Mouse (Mus musculus) midbrain, embryonic 10.5 days (tissue): ENCODE measurements around the gene Cd72. TPM values are rescaled to one million over a fixed set of nuclear protein-coding genes. Genes with fewer than 3 reads are reported as not detected.

Source experiments
- DNase-seq: peaks from one replicate; pipeline ENCODE4 v3.0.0-alpha.2; 2017; ENCODE audit warnings: low spot score
- H3K27ac ChIP-seq: fragments of 300-500 bp; sonication (generic); replicated peaks from 2 replicates; pipeline ENCODE4 v1.5.1; 2016; ENCODE audit warnings: mild to moderate bottlenecking
- H3K27me3 ChIP-seq: fragments of 300-500 bp; sonication (generic); 2 replicates; pipeline ENCODE4 v1.6.1; 2016; ENCODE audit warnings: low read depth, mild to moderate bottlenecking; ENCODE audit not compliant: poor library complexity, severe bottlenecking
- H3K36me3 ChIP-seq: fragments of 300-500 bp; sonication (generic); 2 replicates; pipeline ENCODE4 v1.6.1; 2016; ENCODE audit warnings: mild to moderate bottlenecking, moderate library complexity
- H3K4me1 ChIP-seq: fragments of 300-500 bp; sonication (generic); 2 replicates; pipeline ENCODE4 v1.6.1; 2016
- H3K4me3 ChIP-seq: fragments of 300-500 bp; sonication (generic); 2 replicates; pipeline ENCODE4 v1.5.1; 2016; ENCODE audit warnings: mild to moderate bottlenecking, moderate library complexity
- H3K9me3 ChIP-seq: fragments of 300-500 bp; sonication (generic); replicated peaks from 2 replicates; pipeline ENCODE4 v1.6.1; 2016; ENCODE audit warnings: mild to moderate bottlenecking
- WGBS: fragments of 180-500 bp; shearing (Covaris S2); methylation state at CpG from one replicate; pipeline ENCODE4 v1.1.7; 2016; 5-methylcytosine and 5-hydroxymethylcytosine counted together
- polyA plus RNA-seq: library from polyadenylated mRNA; unstranded; fragments of >200 nt; fragmentation: Nextera tagmentation; extraction: Ambion mirVana; gene quantifications from 2 replicates; pipeline ENCODE4 v1.2.1, GENCODE M21; 2016

Cd72 gene
- polyA plus RNA-seq, 1 experiment from 2014 or later = 1.4 TPM

DNA sequence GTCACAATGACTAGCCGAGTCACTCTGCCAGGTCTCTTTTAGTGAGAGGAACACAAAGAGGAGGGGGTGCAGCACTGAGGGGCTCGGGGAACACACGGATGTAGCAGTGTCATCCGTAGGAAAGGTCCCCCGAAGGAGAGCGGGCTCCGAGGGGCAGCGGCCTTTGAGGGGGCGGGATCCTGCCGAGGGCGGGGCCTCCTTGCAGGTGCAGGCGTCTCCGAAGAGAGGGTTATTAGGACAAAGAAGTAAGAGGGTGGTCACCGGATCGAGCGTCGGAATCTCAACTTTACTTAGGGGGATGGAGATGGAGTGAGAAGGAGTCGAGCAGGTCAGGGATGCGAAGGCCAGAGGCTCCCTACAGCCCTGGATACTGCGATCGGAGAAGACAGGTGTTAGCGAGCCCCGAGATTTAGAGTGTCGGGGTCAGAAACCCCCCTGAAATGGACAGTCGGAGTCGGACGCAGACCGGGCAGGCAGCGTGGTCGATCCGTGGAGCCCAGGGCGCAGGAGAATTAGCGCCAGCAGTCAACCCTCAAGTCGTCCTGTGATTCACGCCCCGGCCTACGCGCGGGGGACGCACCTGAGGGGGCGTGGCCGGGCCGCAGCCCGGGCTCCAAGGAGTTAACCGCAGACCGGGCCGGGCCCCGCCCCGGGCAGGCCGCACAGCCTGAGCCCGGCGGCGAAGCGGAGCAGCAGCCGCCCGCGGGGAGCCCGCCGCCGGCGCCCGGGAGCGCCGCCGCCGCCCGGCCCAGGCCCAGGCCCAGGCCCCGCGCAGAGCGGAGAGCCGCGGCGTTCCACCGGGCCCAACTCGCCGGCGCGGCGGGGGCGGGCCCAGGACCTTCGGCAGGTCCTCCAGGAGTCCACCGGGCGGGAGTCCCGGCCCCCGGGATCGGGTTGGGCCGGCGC lies 11.7 kb downstream of the Cd72 start:
- H3K9me3 ChIP-seq = no peaks in the 10 kb centered on the region
- peak overlapping the region; percentile 92 for H3K27ac ChIP-seq
- DNase-seq = peak; percentile 71
- H3K36me3 ChIP-seq = peaks cover 33% of the 10 kb centered on the region
- under 1% methylated on average over 88 of the region's 88 CpGs for WGBS
- H3K4me1 ChIP-seq = peaks cover 20% of the 10 kb centered on the region
- H3K4me3 ChIP-seq = peak overlapping the region; percentile 88
- peaks cover 17% of the 10 kb centered on the region for H3K27me3 ChIP-seq

DNA sequence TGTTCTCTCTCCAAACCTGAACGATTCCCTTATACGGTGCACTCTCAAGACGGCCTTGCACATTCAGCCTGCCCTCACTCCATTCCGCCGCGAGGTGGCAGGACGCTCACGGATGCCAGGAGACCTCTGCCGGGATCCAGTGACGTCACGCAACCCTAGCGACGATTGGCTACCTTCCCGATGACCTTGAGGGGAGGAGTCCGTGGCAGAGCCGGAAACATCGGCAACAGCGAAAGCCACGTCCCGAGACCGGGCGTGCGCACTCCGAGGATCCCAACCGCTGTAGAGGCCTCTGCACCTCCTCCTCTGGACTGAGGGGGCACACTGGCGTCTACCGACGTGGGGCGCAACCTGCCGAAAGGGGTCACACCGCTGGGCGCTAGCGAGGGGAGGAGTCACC lies 12.4 kb downstream of the Cd72 start:
- H3K27me3 ChIP-seq = peaks cover 17% of the 10 kb centered on the region
- H3K4me3 ChIP-seq = peak overlapping the region; percentile 88
- H3K9me3 ChIP-seq = no peaks in the 10 kb centered on the region
- WGBS = under 1% methylated on average over 33 of the region's 33 CpGs
- H3K36me3 ChIP-seq = peaks cover 26% of the 10 kb centered on the region
- DNase-seq = peak; percentile 99
- H3K4me1 ChIP-seq = peaks cover 20% of the 10 kb centered on the region
- peak overlapping the region; percentile 92 for H3K27ac ChIP-seq

- 30% methylated on average over 4 of the region's 4 CpGs for WGBS
- Histone ChIP-seq H3K27me3 (peaks cover 17% of the 10 kb centered on the region), H3K4me1 (peaks cover 20% of the 10 kb centered on the region), H3K4me3 (peak within 1 kb of the TSS; percentile 88), H3K9me3 (no peaks in the 10 kb centered on the region), H3K36me3 (peaks cover 22% of the 10 kb centered on the region), H3K27ac (peak within 1 kb of the TSS; percentile 92)
- no peak for DNase-seq
Observed at GRCm38 (mm10) chr4:43441639-43442038, 12.8 kb downstream of the Cd72 start, which contains the start of gene Tesk1. Gene Tesk1, plus strand, starts transcription at chr4:43441939.

DNA sequence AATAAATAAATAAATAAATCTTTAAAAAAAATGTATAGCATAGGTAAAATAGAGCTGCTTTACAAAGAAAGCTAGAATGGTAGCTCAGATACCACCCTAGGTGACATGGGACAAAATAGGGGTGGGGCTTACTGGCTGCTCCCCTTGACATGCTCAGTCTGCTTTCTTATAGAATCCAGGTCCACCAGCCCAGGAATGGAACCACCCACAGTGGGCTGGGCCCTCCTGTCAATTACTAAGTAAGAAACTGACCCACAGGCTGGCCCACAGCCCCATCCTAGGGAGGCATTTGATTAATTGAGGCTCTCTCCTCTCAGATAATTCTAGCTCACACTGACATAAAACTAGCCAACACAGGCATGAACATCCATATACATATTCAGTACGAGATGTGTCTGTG lies 21.6 kb downstream of the Cd72 start:
- H3K4me1 ChIP-seq = peaks cover 20% of the 10 kb centered on the region
- no peak for DNase-seq
- 97% methylated on average over 1 of the region's 1 CpGs for WGBS
- no peaks in the 10 kb centered on the region for H3K9me3 ChIP-seq
- no peak overlapping the region for H3K27ac ChIP-seq
- peaks cover 34% of the 10 kb centered on the region for H3K27me3 ChIP-seq
- H3K4me3 ChIP-seq = no peak overlapping the region
- H3K36me3 ChIP-seq = no peaks in the 10 kb centered on the region

- H3K4me1 ChIP-seq = peaks cover 31% of the 10 kb centered on the region
- H3K27ac ChIP-seq = peak overlapping the region; percentile 81
- peaks cover 46% of the 10 kb centered on the region for H3K27me3 ChIP-seq
- DNase-seq = peak; percentile 80
- no peak overlapping the region for H3K4me3 ChIP-seq
- peaks cover under 1% of the 10 kb centered on the region; the same call in 1 of the 2 replicates for H3K36me3 ChIP-seq
- 11% methylated on average over 4 of the region's 4 CpGs for WGBS
- H3K9me3 ChIP-seq = no peaks in the 10 kb centered on the region
Observed at GRCm38 (mm10) chr4:43431690-43432089, 22.7 kb downstream of the Cd72 start.

DNA sequence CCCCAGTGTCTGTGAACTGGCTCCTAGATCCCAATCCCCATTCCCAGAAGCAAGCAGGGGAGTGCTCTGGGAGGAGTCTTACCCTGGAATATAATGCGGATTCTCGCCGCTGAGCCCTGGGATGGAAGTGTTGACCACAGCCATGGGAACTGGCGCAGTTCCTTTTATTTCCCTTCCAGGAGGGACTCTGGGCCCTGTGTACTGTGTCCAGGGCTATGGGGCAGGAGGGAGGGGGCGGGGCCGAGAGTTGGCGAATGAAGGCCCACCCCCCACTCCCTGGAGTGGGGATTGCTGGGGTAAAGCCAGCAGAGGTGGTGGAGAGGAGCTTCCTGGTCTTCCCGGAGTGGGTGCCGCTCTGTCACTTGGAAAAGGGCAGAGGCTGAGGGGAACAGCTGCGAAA lies 25.5 kb downstream of the Cd72 start, which contains the start of gene Fam166b:
Gene Fam166b (minus strand): TSS at position 189 of the 400 bp plus-strand sequence.
- peak; percentile 41 for DNase-seq
- Histone ChIP-seq H3K27me3 (peaks cover 73% of the 10 kb centered on the region), H3K4me1 (peaks cover 50% of the 10 kb centered on the region), H3K4me3 (peak within 1 kb of the TSS; percentile 30; the same call in 1 of the 2 replicates), H3K36me3 (peaks cover 28% of the 10 kb centered on the region), H3K27ac (peak within 1 kb of the TSS; percentile 42; the same call in 1 of the 2 replicates), H3K9me3 (no peaks in the 10 kb centered on the region)
- WGBS = 4% methylated on average over 10 of the region's 10 CpGs

GRCm38 (mm10) chr4:43428180-43428861 lies 26.1 kb downstream of the Cd72 start:
- Histone ChIP-seq H3K9me3 (no peaks in the 10 kb centered on the region), H3K36me3 (peaks cover 35% of the 10 kb centered on the region), H3K4me3 (peak overlapping the region; percentile 30; the same call in 1 of the 2 replicates), H3K4me1 (peaks cover 48% of the 10 kb centered on the region), H3K27me3 (peaks cover 79% of the 10 kb centered on the region), H3K27ac (no peak overlapping the region)
- DNase-seq = peak; percentile 34
- 19% methylated on average over 16 of the region's 16 CpGs for WGBS

DNA sequence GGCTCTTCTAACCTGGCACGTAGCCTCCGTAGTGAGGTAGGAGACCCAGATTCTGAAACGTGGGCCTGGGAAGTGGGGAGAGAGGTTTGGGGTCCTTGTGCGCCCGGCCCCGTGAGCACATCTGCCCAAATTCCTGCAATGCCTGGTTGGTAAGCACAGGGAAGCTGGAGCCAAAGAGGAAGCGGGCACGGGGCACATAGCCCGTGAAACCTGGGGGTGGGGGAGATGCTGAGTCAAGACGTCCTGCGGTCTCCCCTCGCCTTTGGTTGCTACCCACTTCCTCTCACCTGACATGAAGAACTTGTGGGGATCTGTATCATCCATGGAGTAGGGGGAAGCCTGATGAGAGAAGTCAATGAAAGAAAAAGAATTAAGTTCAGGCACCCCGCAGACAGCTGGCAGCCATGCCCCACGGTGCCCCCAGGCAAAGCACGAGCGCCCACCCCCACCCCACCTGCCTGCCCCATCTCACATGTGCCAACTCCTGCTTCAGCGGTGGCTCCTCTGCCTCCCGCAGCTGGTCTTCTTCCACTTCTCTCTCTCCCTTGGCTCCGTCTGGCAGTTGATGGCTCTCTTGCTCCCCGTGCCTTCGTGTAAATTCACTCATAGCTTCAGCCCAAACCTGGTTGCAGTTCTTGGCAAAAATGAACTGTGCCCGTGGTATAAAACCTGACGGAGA lies 26.8 kb downstream of the Cd72 start:
- Histone ChIP-seq H3K27ac (no peak overlapping the region), H3K4me1 (peaks cover 48% of the 10 kb centered on the region), H3K27me3 (peaks cover 86% of the 10 kb centered on the region), H3K36me3 (peaks cover 41% of the 10 kb centered on the region), H3K4me3 (peak overlapping the region; percentile 28), H3K9me3 (no peaks in the 10 kb centered on the region)
- WGBS = 16% methylated on average over 23 of the region's 23 CpGs
- DNase-seq = no peak

DNA sequence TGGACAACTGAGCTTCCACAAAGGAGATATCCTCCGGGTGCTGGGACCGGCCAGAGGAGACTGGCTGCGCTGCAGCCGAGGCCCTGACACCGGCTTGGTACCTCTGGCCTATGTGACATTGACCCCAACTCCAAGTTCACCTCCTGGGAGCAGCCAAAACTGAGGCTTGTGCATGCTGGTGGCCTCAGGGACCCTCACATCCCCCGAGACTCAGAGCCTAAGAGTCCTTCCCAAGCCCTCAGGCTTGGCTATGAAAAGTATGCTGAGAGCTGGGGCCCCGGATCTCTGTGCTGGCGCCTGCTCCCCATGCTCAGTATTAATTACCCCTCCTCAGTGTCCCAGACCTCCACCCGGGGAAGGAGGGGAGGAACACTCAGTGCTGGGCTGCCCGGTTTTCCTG lies 27.9 kb downstream of the Cd72 start:
- Histone ChIP-seq H3K27ac (no peak overlapping the region), H3K9me3 (no peaks in the 10 kb centered on the region), H3K4me3 (no peak overlapping the region), H3K27me3 (peaks cover 98% of the 10 kb centered on the region), H3K36me3 (peaks cover 53% of the 10 kb centered on the region), H3K4me1 (peaks cover 48% of the 10 kb centered on the region)
- no peak for DNase-seq
- 51% methylated on average over 10 of the region's 10 CpGs for WGBS

DNA sequence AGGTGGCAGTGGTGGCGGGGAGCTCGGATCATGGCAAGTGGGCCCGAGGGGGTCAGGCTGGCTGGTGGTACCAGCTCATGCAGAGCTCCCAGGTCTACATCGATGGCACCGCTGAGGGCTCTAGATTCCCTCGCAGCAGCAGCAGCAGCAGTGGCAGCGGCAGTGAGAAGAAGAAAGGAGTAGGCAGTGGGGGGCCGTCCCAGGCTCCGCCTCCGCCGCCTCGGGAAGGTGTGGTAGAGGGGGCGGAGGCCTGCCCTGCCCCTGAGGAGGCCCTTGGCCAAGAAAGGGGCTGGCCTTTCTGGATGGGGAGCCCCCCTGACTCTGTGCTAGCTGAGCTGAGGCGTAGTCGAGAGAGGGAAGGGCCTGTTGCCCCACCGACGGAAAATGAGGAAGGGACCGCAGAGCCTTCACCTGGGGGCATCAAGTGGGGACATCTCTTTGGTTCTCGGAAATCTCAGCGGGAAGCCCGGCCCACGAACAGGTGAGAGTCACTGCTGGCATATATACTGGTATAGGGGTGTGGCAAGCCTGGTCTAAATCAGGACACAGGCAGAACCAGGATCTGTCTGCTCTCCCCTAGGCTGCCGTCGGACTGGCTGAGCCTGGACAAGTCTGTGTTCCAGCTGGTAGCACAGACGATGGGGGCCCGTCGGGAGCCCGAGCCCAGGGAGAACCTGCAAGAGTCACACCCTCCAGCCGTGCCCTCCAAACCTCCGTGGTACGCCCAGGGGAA lies 28.6 kb downstream of the Cd72 start:
- Histone ChIP-seq H3K27ac (peak overlapping the region; percentile 6; the same call in 1 of the 2 replicates), H3K4me1 (peaks cover 48% of the 10 kb centered on the region), H3K27me3 (peaks cover 97% of the 10 kb centered on the region), H3K4me3 (peak overlapping the region; percentile 35), H3K36me3 (peaks cover 54% of the 10 kb centered on the region), H3K9me3 (no peaks in the 10 kb centered on the region)
- WGBS = 16% methylated on average over 31 of the region's 31 CpGs
- DNase-seq = peak; percentile 34

DNA sequence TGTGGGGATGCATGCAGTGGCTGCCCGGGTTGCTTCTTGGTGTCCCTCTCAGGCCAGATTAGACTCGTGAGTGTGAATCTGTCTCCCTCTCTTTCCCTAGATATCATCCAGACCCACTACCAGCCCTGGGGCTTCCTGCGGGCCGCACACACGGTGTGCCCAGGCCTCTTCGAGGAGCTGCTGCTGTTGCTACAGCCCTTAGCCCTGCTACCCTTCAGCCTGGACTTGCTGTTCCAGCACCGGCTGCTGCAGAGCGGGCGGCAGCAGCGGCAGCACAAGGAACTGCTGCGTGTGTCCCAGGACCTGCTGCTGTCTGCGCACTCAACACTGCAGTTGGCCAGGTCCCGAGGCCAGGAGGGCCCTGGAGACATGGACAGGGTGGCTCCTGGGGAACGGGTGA lies 29.2 kb downstream of the Cd72 start:
- peak overlapping the region; percentile 35 for H3K4me3 ChIP-seq
- H3K4me1 ChIP-seq = peaks cover 49% of the 10 kb centered on the region
- DNase-seq = no peak
- 16% methylated on average over 14 of the region's 14 CpGs for WGBS
- H3K27me3 ChIP-seq = peaks cover 91% of the 10 kb centered on the region
- peak overlapping the region; percentile 6; the same call in 1 of the 2 replicates for H3K27ac ChIP-seq
- H3K36me3 ChIP-seq = peaks cover 54% of the 10 kb centered on the region
- no peaks in the 10 kb centered on the region for H3K9me3 ChIP-seq

- 85% methylated on average over 9 of the region's 9 CpGs for WGBS
- peaks cover 79% of the 10 kb centered on the region for H3K27me3 ChIP-seq
Observed at GRCm38 (mm10) chr4:43424072-43424471, 30.4 kb downstream of the Cd72 start.

More at GRCm38 (mm10) chr4:43424072-43424471, 30.4 kb downstream of the Cd72 start:
- Histone ChIP-seq H3K9me3 (no peaks in the 10 kb centered on the region), H3K4me3 (no peak overlapping the region), H3K4me1 (peaks cover 46% of the 10 kb centered on the region), H3K27ac (no peak overlapping the region), H3K36me3 (peaks cover 54% of the 10 kb centered on the region)
- no peak for DNase-seq
